Mouse (Mus musculus) liver, adult 10 weeks (tissue): ENCODE results near the gene Acbd5. TPM values are rescaled to one million over a fixed set of nuclear protein-coding genes. Genes with fewer than 3 reads are reported as not detected.

Experiments
- polyA plus RNA-seq: library from polyadenylated mRNA; stranded (reverse); fragments of 350-450 nt; fragmentation: Illumina TruSeq; extraction: RNeasy Lipid Tissue Mini Kit (QIAGEN cat#74804); gene quantifications from one replicate; pipeline ENCODE4 v1.2.3, GENCODE M21; 2014; ENCODE audit warnings: low read depth, low replicate concordance

Gene Acbd5
- 393 TPM for polyA plus RNA-seq

DNA sequence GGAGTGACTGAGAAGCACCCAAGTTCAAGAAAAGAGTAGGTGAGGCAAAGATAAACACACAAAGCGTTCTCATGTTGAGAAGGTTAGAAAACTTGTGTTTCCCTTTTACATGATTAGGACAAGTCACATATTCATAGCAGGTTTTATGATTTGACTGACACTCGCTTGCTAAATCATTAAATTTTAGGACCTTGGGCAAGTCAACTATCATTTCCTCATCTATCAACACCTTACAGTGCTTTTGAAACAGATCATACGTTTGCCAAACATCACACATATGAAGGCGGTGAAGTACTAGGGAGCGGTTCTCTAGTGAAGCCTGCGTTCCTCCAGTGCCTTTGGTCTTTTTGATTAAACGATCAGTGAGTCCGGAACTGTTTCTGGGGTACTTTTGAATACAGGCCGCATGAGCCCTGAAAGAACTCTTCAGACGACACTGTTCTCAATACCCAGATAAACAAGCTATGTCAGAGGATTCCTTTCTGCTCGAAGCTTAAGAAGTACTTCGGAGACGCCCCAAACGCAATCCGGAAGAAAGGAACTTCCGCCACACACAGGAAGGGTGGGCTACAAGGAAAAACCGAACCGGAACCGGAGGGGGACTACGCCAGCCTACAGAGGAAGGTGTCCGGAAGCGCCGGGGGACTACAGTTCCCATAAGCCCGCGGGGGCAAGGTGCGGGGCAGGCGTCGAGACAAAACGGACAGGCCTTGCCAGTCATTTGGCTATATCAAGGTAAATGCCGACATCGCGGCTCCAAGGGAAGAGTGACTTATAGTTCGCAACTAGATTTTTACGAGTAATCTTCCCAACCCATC is at the start of gene Acbd5:
Acbd5 (plus strand) TSS at position 616 of the 818 bp plus-strand sequence.

DNA sequence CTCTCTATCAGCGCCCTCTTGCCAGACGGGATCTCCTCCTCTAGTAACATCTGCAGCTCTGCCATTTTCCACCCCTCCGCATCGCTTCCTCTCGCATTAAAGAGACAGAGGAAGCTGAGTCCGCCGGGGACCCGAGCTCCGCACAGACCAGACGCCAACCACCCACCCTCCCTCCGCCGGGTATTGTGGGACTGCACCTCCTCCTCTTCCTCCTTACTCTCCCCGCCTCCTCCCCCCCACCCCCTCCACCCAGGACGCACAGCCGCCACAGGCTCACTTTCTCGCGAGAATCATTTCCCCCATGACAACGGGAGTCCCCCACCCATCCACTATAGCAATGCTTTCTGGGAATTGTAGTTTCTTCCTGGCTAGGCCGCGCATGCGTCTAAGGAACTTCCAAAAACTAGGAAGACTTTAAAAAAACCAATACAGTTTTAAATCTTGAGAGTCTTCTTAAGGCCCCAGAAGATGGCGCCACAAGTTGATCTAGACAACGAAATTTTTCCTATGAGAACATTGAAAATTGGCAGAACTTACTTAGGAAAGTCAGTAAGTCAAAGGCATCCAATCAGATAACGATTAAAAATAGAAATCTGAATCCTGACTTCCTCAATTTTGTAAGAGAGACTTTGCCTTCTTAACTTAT is 27.8 kb upstream of the Acbd5 start, which contains the start of gene Abi1:
Abi1 (minus strand) TSS at position 241 of the 646 bp plus-strand sequence.

DNA sequence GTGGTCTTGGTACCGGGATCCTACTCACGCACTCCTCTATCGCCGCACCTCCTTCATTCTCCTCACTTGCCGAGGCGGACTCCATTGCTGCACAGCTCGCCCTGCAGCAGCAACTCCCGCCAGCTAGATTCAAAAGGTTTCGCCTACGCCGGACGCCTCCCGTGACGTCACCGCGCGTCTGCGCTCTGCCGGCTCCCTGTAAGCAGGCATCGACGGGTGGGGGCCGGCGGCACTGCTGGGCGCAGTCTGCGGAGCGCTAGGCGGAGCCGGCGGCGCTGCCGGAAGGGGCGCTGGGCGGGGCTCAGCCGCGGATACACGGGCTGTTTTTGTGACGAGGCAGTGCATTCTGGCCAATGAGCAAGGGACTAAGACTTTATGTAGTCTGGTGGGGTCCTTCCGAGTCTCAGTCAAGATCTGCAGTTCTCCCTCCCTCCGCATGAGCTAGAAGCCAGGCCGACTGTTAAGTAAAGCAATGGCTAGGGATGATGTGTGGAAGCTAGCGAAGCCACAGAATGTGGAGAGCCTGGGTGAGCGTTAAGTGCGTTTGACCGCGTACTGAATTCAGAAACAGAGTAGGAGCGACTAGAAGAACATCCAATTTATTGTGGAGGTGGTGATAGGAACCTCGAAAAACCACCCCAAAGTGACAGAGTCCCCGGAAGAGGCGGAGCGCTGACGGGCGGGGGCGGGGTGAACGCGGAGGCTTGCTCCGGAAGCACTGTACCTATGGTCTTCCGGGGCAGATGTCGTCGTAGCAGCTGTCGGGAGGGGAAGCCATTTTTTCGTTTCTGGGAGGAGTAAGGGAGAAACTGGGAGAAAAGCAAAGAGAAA is 88.0 kb downstream of the Acbd5 start, which contains the start of the genes Mastl and Yme1l1:
Mastl (minus strand) TSS at position 248 of the 831 bp plus-strand sequence.
Yme1l1 (plus strand) TSS at position 593 of the 831 bp plus-strand sequence.

Other genes with a start within 250 kb of the Acbd5 start
- 10.0 TPM for gene Pdss1, start 172.6 kb upstream of the Acbd5 start, polyA plus RNA-seq
- gene Abi1, start 27.9 kb upstream of the Acbd5 start, polyA plus RNA-seq, result 71.1 TPM
- 0.26 TPM for gene Mastl, start 87.9 kb downstream of the Acbd5 start, polyA plus RNA-seq
- gene Yme1l1, start 88.2 kb downstream of the Acbd5 start, polyA plus RNA-seq, result 119 TPM
- gene 4931423N10Rik, start 139.3 kb downstream of the Acbd5 start, polyA plus RNA-seq, result not detected